Mouse (Mus musculus): Measurements from ENCODE around the gene Rps6kb2. TPM values are rescaled to one million over a fixed set of nuclear protein-coding genes. Genes with fewer than 3 reads are reported as not detected.

Gene Rps6kb2
- total RNA-seq, 2 experiments from 2014 or later, result 32.6 to 40.9 TPM

DNA sequence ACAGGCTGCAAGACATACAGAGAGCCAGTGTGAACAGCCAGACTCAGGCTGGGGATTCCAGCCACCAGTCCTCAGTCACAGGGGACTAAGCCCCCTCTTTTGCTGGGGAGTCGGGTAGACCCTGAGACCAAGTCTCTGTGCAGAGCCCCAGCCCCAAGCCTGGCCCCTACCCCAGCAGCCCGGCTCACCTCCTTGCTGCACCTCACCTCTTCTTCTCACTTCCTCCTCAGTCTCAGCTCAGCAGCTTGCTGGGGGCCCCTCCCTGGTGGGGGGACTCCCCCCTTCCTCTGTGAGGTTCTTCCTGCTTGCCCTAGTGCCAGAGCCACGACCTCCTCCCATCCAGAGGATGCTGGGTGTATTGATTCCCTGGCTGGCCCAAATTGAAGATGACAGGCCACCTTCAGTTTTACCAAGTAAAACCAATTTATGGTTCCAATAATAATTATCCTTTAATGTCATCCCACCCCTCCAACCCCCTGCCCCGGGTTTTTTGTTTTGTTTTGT is 27.7 kb upstream of the Rps6kb2 start, which contains the start of gene Tbc1d10c:
TSS of gene Tbc1d10c (minus strand) at position 454 of the 504 bp plus-strand sequence.
- no peak for DNase-seq (ENCODE audit: low spot score in 2 of 2)

DNA sequence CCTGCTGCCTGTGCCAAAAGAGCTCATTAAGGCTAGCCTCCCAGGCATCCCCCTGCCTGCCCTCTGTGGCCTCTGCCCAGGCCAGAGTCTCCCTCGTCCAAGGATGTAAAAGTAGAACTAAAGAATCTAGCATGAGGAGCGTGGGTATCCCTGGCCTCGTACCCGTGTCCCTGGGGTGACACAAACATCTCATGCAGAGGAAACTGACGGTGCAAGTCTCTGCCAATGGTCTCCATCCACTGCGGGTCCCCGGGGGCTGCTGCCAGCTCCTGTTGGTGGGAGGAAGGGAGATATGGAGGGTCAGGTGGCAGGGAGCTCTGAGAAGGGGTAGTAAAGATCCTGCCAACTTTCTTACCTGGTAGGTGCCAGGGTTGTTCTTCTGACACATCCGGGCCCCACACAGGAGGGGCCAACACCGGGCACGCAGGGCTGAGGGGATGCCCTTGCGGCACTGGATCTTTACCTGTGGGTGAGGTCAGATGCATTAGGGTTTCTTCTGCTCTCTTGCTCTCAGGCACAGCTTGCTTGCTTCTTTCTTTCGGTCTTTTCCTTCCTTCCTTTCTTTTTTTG is 26.0 kb upstream of the Rps6kb2 start:
- DNase-seq (ENCODE audit: low spot score in 2 of 2), result no peak

DNA sequence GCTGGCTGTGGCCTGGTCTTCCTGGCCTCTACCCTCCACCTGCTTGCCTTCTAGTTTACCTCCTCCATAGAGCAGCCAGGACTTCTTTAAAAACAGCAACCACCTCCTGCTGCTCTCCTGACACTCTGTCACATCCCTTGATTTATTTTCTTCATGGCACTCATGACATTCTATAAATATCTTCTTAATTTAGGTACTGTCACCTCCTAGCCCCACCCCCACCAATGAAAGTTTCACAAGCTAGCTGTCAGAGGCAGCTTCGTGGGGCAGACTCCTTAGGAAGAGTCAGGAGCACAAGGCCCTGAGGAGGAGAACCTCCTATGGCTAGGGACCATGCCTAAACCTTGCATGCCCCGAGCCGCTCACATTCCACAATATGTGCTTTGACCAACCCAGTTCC is 24.1 kb upstream of the Rps6kb2 start:
- no peak for DNase-seq (ENCODE audit: low spot score in 2 of 2)

GRCm38 (mm10) chr19:4184976-4185975 is 22.1 kb upstream of the Rps6kb2 start:
- no peak for DNase-seq (ENCODE audit: low spot score in 2 of 2)

- no peak for DNase-seq (ENCODE audit: low spot score in 2 of 2)
Measured at GRCm38 (mm10) chr19:4183689-4184088, 20.5 kb upstream of the Rps6kb2 start.

GRCm38 (mm10) chr19:4181892-4182291 is 18.7 kb upstream of the Rps6kb2 start:
- peak in 1 of 2 experiments; percentile 76 for DNase-seq (ENCODE audit: low spot score in 2 of 2)

- DNase-seq (ENCODE audit: low spot score in 2 of 2), result no peak
Measured at GRCm38 (mm10) chr19:4180411-4180810, 17.3 kb upstream of the Rps6kb2 start.

DNA sequence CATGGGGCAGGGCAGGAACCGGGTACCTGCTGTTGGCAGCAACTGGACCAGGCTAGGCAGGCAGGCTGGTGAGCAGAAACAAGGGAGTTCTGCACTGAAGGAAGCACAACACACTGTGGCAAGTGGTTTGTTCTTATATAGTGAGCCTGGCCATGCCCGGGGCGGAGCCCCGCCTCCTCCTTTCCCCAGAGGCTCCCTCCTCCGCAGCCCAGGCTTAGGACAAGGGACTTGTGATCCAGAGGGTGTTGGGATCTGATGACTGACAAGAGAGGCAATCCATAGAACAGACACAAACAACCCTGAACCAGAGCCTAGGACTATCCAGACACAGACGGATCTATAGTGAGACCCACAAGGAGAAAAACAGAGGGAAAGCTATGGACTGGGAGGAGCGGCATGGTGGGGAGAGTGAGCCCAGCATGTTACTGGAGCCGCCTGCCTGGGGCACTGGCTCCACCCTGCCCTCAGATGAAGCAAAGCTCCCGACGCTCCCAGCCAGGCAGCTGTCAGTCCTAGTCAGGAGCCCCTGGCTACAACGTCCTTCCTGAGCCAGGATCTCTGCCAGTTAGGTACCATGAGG is 12.3 kb upstream of the Rps6kb2 start, which contains the start of gene Carns1:
TSS of gene Carns1 (minus strand) at position 112 of the 580 bp plus-strand sequence.
- no peak for DNase-seq (ENCODE audit: low spot score in 2 of 2)

GRCm38 (mm10) chr19:4172925-4173324 is 9.8 kb upstream of the Rps6kb2 start:
- no peak for DNase-seq (ENCODE audit: low spot score in 2 of 2)

DNA sequence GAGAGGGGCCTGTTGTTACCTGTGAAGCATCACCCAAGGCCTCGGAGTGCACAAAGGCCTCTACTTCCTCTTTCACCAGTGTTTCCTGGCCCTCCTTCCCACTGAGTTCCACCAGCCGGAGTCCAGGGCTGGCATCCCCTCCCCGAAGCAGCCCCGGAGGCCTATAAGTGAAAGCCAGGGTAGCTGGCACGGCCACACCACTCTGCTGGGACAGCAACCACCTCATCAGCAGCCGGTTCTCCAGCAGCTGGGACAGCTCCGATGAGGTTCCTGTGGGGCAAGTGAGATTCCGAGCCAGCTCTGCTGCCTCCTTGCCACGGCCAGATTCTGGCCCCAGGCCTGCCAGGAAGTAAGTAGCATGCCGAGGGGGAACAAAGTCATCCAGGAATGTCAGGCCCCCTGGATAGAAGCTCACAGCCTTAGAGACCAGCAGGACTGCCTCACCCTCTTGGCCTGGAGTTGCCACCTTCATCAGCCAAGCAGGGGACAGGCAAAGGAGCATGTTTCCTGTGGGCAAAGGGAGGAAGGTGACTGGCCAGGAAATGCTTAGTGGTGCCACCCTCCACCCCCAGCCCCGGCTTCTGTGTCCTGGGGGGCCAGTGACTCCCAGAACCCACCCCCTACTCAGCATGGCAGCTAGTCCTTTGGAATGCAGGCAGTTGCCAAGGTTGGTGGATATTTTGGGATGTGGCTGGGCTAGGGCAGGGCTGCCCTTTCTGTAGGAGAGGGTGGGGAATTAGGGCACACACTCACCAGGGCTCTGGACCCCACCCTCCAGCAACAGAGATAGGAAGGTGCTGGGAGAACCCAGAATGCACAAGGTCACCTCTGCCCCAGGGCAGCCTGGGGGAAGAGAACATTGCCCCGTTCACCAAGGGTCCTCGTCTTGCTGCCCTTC is 8.5 kb upstream of the Rps6kb2 start:
- DNase-seq (ENCODE audit: low spot score in 2 of 2), result no peak

- no peak for DNase-seq (ENCODE audit: low spot score in 2 of 2)
Measured at GRCm38 (mm10) chr19:4170723-4171392, 7.7 kb upstream of the Rps6kb2 start.

DNA sequence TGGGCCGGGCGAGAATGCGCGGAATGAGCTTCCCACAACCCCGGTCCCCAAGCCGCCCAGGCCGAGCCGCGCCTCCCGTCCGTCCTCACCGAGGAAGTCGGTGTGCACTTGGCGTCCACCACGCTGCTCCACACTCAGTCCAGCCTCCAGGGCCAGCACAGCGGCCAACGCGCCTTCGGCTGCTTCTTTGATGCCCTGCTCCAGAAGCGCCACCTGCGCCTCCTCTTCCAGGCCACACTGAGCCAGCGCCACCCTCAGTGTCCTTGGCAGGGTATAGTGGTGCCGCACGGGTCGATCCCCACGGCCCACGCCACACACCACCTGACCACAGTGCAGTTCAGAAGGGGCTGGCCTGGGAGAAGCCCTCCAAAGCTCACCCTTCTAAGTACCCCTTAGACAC is 6.7 kb upstream of the Rps6kb2 start:
- DNase-seq (ENCODE audit: low spot score in 2 of 2), result no peak

- peak; percentile 100 for DNase-seq (ENCODE audit: low spot score in 2 of 2)
Measured at GRCm38 (mm10) chr19:4169378-4169784, 6.2 kb upstream of the Rps6kb2 start.

- DNase-seq (ENCODE audit: low spot score in 2 of 2), result no peak
Measured at GRCm38 (mm10) chr19:4166678-4167476, 3.7 kb upstream of the Rps6kb2 start.

DNA sequence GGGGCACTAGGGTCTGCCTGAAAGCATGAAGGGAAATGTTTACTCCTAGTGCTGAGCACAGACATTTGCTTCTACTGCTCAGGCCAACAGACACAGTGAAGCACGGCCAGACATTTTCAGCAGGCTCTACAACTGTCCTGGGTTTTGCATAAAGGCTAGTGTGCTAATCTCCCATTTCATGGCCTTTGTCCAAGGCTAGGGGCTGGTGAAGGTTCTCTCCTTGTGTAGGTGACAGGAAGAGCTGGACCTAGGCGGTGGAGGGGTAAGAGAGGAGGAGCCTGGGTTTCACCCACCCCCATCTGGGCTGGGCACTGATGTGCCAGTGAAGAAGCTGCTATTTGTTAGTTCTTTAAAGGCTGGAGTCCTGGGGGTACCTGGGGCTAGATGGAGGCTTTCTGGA is 1.6 kb upstream of the Rps6kb2 start:
- no peak for DNase-seq (ENCODE audit: low spot score in 2 of 2)

DNA sequence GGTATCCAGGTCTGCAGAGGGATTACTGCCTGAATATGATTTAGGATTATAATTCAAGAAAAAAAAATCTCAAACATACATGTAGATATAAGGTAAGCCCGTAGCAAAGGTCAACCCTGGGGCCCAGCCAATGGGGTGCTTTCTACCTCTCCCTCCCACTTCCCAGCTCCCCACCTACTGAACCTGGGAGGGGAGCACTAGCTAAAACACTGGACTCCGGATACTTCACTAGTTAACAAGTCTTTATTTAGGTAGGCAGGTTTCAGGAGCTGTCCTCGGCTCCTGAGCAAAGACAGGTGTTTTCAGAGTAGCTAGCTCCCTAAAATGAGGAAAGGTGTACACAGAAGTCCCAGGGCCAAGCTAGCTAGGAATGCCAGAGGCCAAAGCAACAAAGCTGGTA is 946 bp upstream of the Rps6kb2 start:
- DNase-seq (ENCODE audit: low spot score in 2 of 2), result no peak

DNA sequence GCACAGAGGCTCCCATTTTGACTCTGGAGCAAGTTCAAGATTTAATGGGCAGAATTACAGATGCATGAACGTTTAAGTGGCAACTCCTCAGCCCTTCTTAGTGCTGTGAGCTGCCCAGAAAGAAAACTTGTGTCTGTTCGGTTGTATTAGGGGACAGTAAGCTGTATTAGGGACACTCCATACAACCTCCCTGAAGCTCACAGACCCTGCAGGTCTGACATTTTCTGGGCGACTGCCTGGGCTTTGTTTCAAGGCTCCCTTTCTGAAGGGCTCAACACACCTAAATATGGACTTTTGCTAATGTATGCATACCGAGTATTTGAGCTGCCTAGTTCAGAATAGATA is 361 bp upstream of the Rps6kb2 start:
- DNase-seq (ENCODE audit: low spot score in 2 of 2), result no peak

- no peak for DNase-seq (ENCODE audit: low spot score in 2 of 2)
Measured at GRCm38 (mm10) chr19:4159049-4159448, 4.1 kb downstream of the Rps6kb2 start.

DNA sequence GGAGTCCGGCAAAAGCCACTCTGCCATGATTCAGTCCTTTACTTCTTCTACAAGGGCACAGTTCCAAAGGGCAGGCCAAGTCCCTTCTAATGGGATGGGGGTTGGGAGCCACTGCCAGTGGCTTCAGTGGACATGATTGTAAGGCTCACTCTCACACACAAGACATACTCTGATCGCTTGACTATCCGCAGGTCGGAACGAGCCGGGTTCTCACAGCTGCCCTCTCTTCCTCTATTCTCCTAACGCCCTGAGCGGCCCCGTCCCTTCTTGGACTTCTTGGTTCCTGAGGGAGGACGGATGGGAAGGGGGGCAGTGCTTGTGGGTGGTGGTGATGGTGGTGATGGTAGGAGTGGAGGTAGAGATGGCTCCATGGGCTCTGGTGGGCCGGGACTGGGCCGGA is 6.4 kb downstream of the Rps6kb2 start:
- DNase-seq (ENCODE audit: low spot score in 2 of 2), result no peak
